In the genomic region with DNA sequence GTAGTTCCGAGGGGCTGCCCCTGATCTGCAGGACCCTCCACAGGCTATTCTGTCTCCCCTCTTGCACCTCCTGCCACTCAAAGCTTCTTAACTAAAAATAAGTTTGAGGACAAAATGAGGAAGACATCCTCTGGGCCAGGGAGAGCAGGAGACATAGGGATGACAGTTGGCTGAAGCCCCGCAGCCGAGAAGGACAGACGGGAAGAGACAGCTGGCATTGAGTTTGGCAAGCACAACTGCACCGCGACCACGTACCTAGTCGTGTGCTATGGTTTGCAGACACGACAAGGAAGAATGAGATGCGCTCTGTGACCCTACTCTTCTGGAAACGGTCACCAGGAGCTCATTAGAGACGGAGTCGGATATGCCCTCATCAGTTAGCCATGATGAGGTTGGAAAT, we compare ENCODE assay signal across 23 mouse cellular contexts. TPM values are rescaled to one million over a fixed set of nuclear protein-coding genes. Genes with fewer than 3 reads are reported as not detected.
DNase-seq lines count a peak whose midpoint lies in the region; ATAC-seq lines count a peak whose summit lies in the region.
"Had no signal": no experiment of that assay in that cellular context is flagged by ENCODE, and none has a peak within 500 bp of the region (broad histone marks: within the 10 kb centered on the region; RNA-seq: fewer than 3 reads in every experiment).

No protein-coding gene starts in this region.

- H3K36me3 ChIP-seq in heart, embryonic 12.5 days, result no peaks in the 10 kb centered on the region
- H3K36me3 ChIP-seq in megakaryocyte, embryonic 14.5 days (replicated peaks; ENCODE audit: low read length), result no peaks in the 10 kb centered on the region
- H3K36me3 ChIP-seq: embryonic facial prominence, embryonic 13.5 days; forebrain, embryonic 15.5 days; G1E had no signal

- no peak overlapping the region for H3K4me3 ChIP-seq in heart, embryonic 12.5 days
- H3K4me3 ChIP-seq in megakaryocyte, embryonic 14.5 days (replicated peaks), result peak overlapping the region; percentile 7
- H3K4me3 ChIP-seq: embryonic facial prominence, embryonic 13.5 days; forebrain, embryonic 13.5 days; forebrain, embryonic 15.5 days had no signal

- no peak for ATAC-seq in heart, embryonic 12.5 days (ENCODE audit: insufficient number of reproducible peaks, low FRiP score)
- ATAC-seq in megakaryocyte, adult 5-6 weeks (ENCODE audit: poor library complexity, severe bottlenecking), result no peak
- ATAC-seq: activated CD4-positive, CD25-positive, alpha-beta regulatory T cell, adult 4 months; CD4-positive, CD25-positive, alpha-beta regulatory T cell, adult 4 months; forebrain, embryonic 13.5 days; forebrain, embryonic 15.5 days; forebrain, postnatal 0 days; Patski had no signal

- H3K9me3 ChIP-seq in heart, embryonic 12.5 days (replicated peaks), result peaks cover 6% of the 10 kb centered on the region; the same call in 1 of the 2 replicates
- 0 out of 2 replicates have a peak, but pooled peaks cover 3% of the 10 kb centered on the region for H3K9me3 ChIP-seq in megakaryocyte, embryonic 14.5 days
- H3K9me3 ChIP-seq: embryonic facial prominence, embryonic 13.5 days; forebrain, embryonic 15.5 days had no signal

- H3K4me1 ChIP-seq in heart, embryonic 12.5 days (replicated peaks), result peaks cover 26% of the 10 kb centered on the region
- H3K4me1 ChIP-seq in megakaryocyte, embryonic 14.5 days, result no peaks in the 10 kb centered on the region

- H3K4me2 ChIP-seq in heart, embryonic 12.5 days, result no peak overlapping the region
- H3K4me2 ChIP-seq: embryonic facial prominence, embryonic 13.5 days; forebrain, embryonic 13.5 days; forebrain, embryonic 15.5 days had no signal

- no peak overlapping the region for H3K27ac ChIP-seq in heart, embryonic 12.5 days (ENCODE audit: poor library complexity, severe bottlenecking)
- H3K27ac ChIP-seq: embryonic facial prominence, embryonic 13.5 days; forebrain, embryonic 13.5 days; forebrain, embryonic 15.5 days had no signal

- 81% methylated on average over 13 of the region's 13 CpGs for WGBS in heart, embryonic 12.5 days

- no peak overlapping the region for H3K9ac ChIP-seq in heart, embryonic 12.5 days
- H3K9ac ChIP-seq: embryonic facial prominence, embryonic 13.5 days; forebrain, embryonic 13.5 days; forebrain, embryonic 15.5 days; forebrain, postnatal 0 days had no signal

- peak; percentile 28 to 41 for DNase-seq in cerebellum, postnatal 10 days
- no peak for DNase-seq in cerebellum, adult 11 months
- peak; percentile 72 for DNase-seq in heart, adult 11 months
- DNase-seq: adrenal gland, adult 8-10 months; adrenal gland, postnatal 14 days; adrenal gland, postnatal 36 days; B cell, adult 2 months; cerebellum, adult 18-20 months; cerebellum, adult 8-10 months; cerebellum, adult 9-11 months; cerebellum, postnatal 25 days; forebrain, postnatal 0 days had no signal

- no peaks in the 10 kb centered on the region for H3K27me3 ChIP-seq in heart, embryonic 12.5 days (replicated peaks)
- no peaks in the 10 kb centered on the region for H3K27me3 ChIP-seq in megakaryocyte, embryonic 14.5 days (replicated peaks)
- H3K27me3 ChIP-seq: CH12.LX; embryonic facial prominence, embryonic 13.5 days; forebrain, embryonic 13.5 days; forebrain, embryonic 15.5 days; Patski had no signal

RNA-seq across cellular contexts. Expression of a gene that starts 48.2 kb away (rescaled TPM):
- polyA plus RNA-seq in heart, embryonic 12.5 days (2016; fragmentation: Nextera tagmentation; extraction: Ambion mirVana), result 1.1 and 1.7 TPM in 2 replicates
- polyA plus RNA-seq in megakaryocyte, embryonic 14.5 days (2012; ENCODE audit: insufficient read depth, low replicate concordance), result 0.13 and 8.8 TPM in 2 replicates
- total RNA-seq in megakaryocyte, adult 5-6 weeks (2015), result not detected in 2 replicates
- total RNA-seq in megakaryocyte, adult 5-6 weeks (2017), result not detected in 2 replicates
- total RNA-seq: CH12.LX, G1E had no signal
- polyA plus RNA-seq: activated CD4-positive, CD25-positive, alpha-beta regulatory T cell, adult 4 months; CD4-positive, CD25-positive, alpha-beta regulatory T cell, adult 4 months; G1E had no signal
